14 mouse cellular contexts compared by ENCODE assay signal in genomic region chr15:32041764-32042163, GRCm38 (mm10).
DNase-seq lines count a peak whose midpoint lies in the region; ATAC-seq and TF ChIP-seq lines count a peak whose summit lies in the region.
"Had no signal": no experiment of that assay in that cellular context is flagged by ENCODE, and none has a peak within 500 bp of the region (broad histone marks: within the 10 kb centered on the region; RNA-seq: fewer than 3 reads in every experiment).

No protein-coding gene starts in this region.

- H3K4me2 ChIP-seq in intestine, embryonic 14.5 days (ENCODE audit: low read length), result no peak overlapping the region
- H3K4me2 ChIP-seq in intestine, postnatal 0 days (replicated peaks; ENCODE audit: low read depth), result no peak overlapping the region
- H3K4me2 ChIP-seq: limb, embryonic 13.5 days; midbrain, embryonic 13.5 days had no signal

- TF ChIP-seq POLR2A in spleen, adult 2 months (IDR thresholded peaks at IDR 0.05; ENCODE audit: low read depth, low read length), result no peak

- no peaks in the 10 kb centered on the region for H3K27me3 ChIP-seq in intestine, embryonic 14.5 days (replicated peaks; ENCODE audit: control insufficient read depth, insufficient read depth, low read length)
- no peaks in the 10 kb centered on the region for H3K27me3 ChIP-seq in intestine, postnatal 0 days (replicated peaks; ENCODE audit: control insufficient read depth, insufficient read depth, low read length)
- H3K27me3 ChIP-seq in spleen, adult 2 months (ENCODE audit: control insufficient read depth, insufficient read depth, low read length), result no peaks in the 10 kb centered on the region
- H3K27me3 ChIP-seq: limb, embryonic 13.5 days; midbrain, embryonic 13.5 days had no signal

- H3K4me3 ChIP-seq in intestine, embryonic 14.5 days (ENCODE audit: low read depth, low read length), result no peak overlapping the region
- H3K4me3 ChIP-seq in intestine, postnatal 0 days (ENCODE audit: low read depth, low read length), result no peak overlapping the region
- H3K4me3 ChIP-seq in spleen, adult 2 months (ENCODE audit: extremely low read depth, insufficient read depth, insufficient read length), result no peak overlapping the region
- H3K4me3 ChIP-seq: limb, embryonic 13.5 days; midbrain, embryonic 13.5 days had no signal

- WGBS in intestine, embryonic 14.5 days, result 64% methylated on average over 6 of the region's 6 CpGs
- WGBS in intestine, postnatal 0 days, result 72% methylated on average over 6 of the region's 6 CpGs
- WGBS in spleen, adult 2 months, result 86% methylated on average over 6 of the region's 6 CpGs

- peak overlapping the region; percentile 78 for H3K27ac ChIP-seq in intestine, embryonic 14.5 days (ENCODE audit: low read depth)
- H3K27ac ChIP-seq in intestine, postnatal 0 days (ENCODE audit: low read depth, low read length), result no peak overlapping the region
- H3K27ac ChIP-seq in spleen, adult 2 months (ENCODE audit: insufficient read depth, low read length), result peak overlapping the region; percentile 54; the same call in 1 of the 2 replicates
- H3K27ac ChIP-seq: limb, embryonic 13.5 days; midbrain, embryonic 13.5 days had no signal

- no peaks in the 10 kb centered on the region for H3K36me3 ChIP-seq in intestine, embryonic 14.5 days (ENCODE audit: control insufficient read depth, insufficient read depth, low read length)
- no peaks in the 10 kb centered on the region for H3K36me3 ChIP-seq in intestine, postnatal 0 days (ENCODE audit: control insufficient read depth, insufficient read depth)
- no peaks in the 10 kb centered on the region for H3K36me3 ChIP-seq in spleen, adult 2 months (ENCODE audit: control insufficient read depth, insufficient read depth, low read length)
- H3K36me3 ChIP-seq: limb, embryonic 13.5 days; midbrain, embryonic 13.5 days had no signal

- ATAC-seq in intestine, embryonic 14.5 days (replicated peaks; ENCODE audit: low FRiP score, low TSS enrichment, low read depth), result no peak
- ATAC-seq in intestine, postnatal 0 days, result no peak
- ATAC-seq: activated CD4-positive, CD25-positive, alpha-beta regulatory T cell, adult 4 months; inflammation-experienced regulatory T-cells, adult 6 months; liver, postnatal 0 days; midbrain, embryonic 13.5 days had no signal

- no peaks in the 10 kb centered on the region for H3K9me3 ChIP-seq in intestine, embryonic 14.5 days (ENCODE audit: control insufficient read depth, low read length)
- H3K9me3 ChIP-seq in intestine, postnatal 0 days (ENCODE audit: control insufficient read depth), result no peaks in the 10 kb centered on the region
- H3K9me3 ChIP-seq: limb, embryonic 13.5 days; midbrain, embryonic 13.5 days had no signal

- peaks cover 22% of the 10 kb centered on the region for H3K4me1 ChIP-seq in intestine, embryonic 14.5 days (replicated peaks; ENCODE audit: control insufficient read depth, insufficient read depth, low read length)
- no peaks in the 10 kb centered on the region for H3K4me1 ChIP-seq in intestine, postnatal 0 days (replicated peaks; ENCODE audit: control insufficient read depth, insufficient read depth, low read length)
- no peaks in the 10 kb centered on the region for H3K4me1 ChIP-seq in spleen, adult 2 months (ENCODE audit: control insufficient read depth, insufficient read depth, insufficient read length)
- H3K4me1 ChIP-seq: midbrain, embryonic 13.5 days had no signal

- no peak for DNase-seq in intestine, embryonic 14.5 days (ENCODE audit: low spot score)
- no peak for DNase-seq in spleen, adult 2 months (ENCODE audit: low read depth in 1 of 2, low spot score in 2 of 2)
- DNase-seq in spleen, postnatal 4 days (ENCODE audit: low spot score in 2 of 2), result no peak
- DNase-seq in cerebellum, postnatal 25 days, result peak; percentile 82 to 85
- no peak for DNase-seq in urinary bladder, adult 18-20 months (ENCODE audit: low spot score in 2 of 2)
- no peak for DNase-seq in natural killer cell, adult 2 months (ENCODE audit: low spot score in 2 of 2)
- DNase-seq: adrenal gland, postnatal 36 days; liver, postnatal 0 days; right cerebral cortex, postnatal 14 days had no signal

- TF ChIP-seq CTCF in intestine, postnatal 0 days (IDR thresholded peaks at IDR 0.05; ENCODE audit: low read depth), result no peak
- TF ChIP-seq CTCF in spleen, adult 2 months (IDR thresholded peaks at IDR 0.05; ENCODE audit: extremely low read depth, insufficient read depth, insufficient read length, insufficient replicate concordance), result no peak

- no peak overlapping the region for H3K9ac ChIP-seq in intestine, embryonic 14.5 days (ENCODE audit: low read length)
- H3K9ac ChIP-seq in intestine, postnatal 0 days (ENCODE audit: low read depth, low read length), result no peak overlapping the region
- H3K9ac ChIP-seq: limb, embryonic 13.5 days; liver, postnatal 0 days; midbrain, embryonic 13.5 days had no signal

Comparison
In these comparisons a context has a peak if more than half of its experiments do, and no peak if none do; other contexts are left out.
1. DNase-seq: peak in cerebellum, postnatal 25 days (2 of 2); none in intestine, embryonic 14.5 days (single experiment), spleen, adult 2 months (0 of 2), spleen, postnatal 4 days (0 of 2), urinary bladder, adult 18-20 months (0 of 2) and natural killer cell, adult 2 months (0 of 2).